In genomic region chr4:132369953-132370750, GRCm38 (mm10) we compare ENCODE assay signal across 20 mouse cellular contexts.
"Had no signal": no experiment of that assay in that cellular context is flagged by ENCODE, and none has a peak within 500 bp of the region (broad histone marks: within the 10 kb centered on the region; RNA-seq: fewer than 3 reads in every experiment).

No protein-coding gene starts in this region.

- ATAC-seq: liver, embryonic 12.5 days; midbrain, embryonic 15.5 days had no signal

- H3K4me1 ChIP-seq: limb, embryonic 10.5 days; limb, embryonic 13.5 days; liver, embryonic 12.5 days; liver, embryonic 15.5 days; midbrain, embryonic 10.5 days; midbrain, embryonic 15.5 days; neural tube, embryonic 12.5 days; neural tube, embryonic 15.5 days had no signal

- H3K27ac ChIP-seq: limb, embryonic 10.5 days; limb, embryonic 13.5 days; liver, embryonic 12.5 days; liver, embryonic 15.5 days; midbrain, embryonic 10.5 days; midbrain, embryonic 15.5 days; neural tube, embryonic 12.5 days; neural tube, embryonic 15.5 days; stomach, postnatal 0 days had no signal

- H3K4me3 ChIP-seq: limb, embryonic 10.5 days; limb, embryonic 13.5 days; liver, embryonic 12.5 days; liver, embryonic 15.5 days; megakaryocyte, embryonic 14.5 days; midbrain, embryonic 10.5 days; midbrain, embryonic 15.5 days; neural tube, embryonic 12.5 days; neural tube, embryonic 15.5 days had no signal

- H3K9ac ChIP-seq: limb, embryonic 13.5 days; liver, embryonic 12.5 days; liver, embryonic 15.5 days; midbrain, embryonic 15.5 days; neural tube, embryonic 12.5 days; neural tube, embryonic 15.5 days had no signal

- H3K4me2 ChIP-seq: limb, embryonic 13.5 days; liver, embryonic 12.5 days; liver, embryonic 15.5 days; midbrain, embryonic 15.5 days; neural tube, embryonic 12.5 days; neural tube, embryonic 15.5 days had no signal

- DNase-seq: kidney, adult 18-20 months; kidney, adult 9 months; kidney, postnatal 14 days; kidney, postnatal 4 days; liver; right cerebral cortex, adult 18-20 months; right cerebral cortex, postnatal 14 days; right cerebral cortex, postnatal 4 days; thymus, adult 2 months; thymus, postnatal 14 days had no signal

- H3K27me3 ChIP-seq: limb, embryonic 13.5 days; liver, embryonic 12.5 days; liver, embryonic 15.5 days; megakaryocyte, embryonic 14.5 days; midbrain, embryonic 15.5 days; neural tube, embryonic 12.5 days; neural tube, embryonic 15.5 days had no signal

- H3K9me3 ChIP-seq: limb, embryonic 10.5 days; limb, embryonic 13.5 days; liver, embryonic 12.5 days; liver, embryonic 15.5 days; megakaryocyte, embryonic 14.5 days; midbrain, embryonic 10.5 days; midbrain, embryonic 15.5 days; neural tube, embryonic 12.5 days; neural tube, embryonic 15.5 days had no signal
